Mouse (Mus musculus): ENCODE data around the gene Eml1.

DNA sequence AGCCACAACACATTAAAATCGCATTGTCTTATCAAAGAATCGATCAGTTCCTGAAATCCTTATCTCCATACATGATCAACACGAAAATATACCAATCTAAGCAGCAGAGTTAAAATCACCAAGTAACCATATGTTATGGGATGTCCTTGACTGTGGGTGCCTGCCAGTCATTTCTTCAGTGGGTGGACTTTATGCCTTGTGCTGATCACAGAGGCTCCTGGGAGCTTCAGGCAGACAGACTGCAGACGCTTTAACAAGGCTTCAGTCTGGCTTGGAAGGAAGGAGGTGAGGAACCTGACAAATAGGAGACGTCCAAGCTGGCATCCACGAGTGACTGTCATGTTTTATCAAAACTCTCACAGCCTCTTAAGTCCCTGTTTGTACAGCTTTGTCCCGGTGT lies 139.8 kb downstream of the Eml1 start:
- no peak for TF ChIP-seq CTCF (IDR thresholded peaks at IDR 0.05; ENCODE audit: control insufficient read depth, insufficient read depth, low read length)
- TF ChIP-seq POLR2A (IDR thresholded peaks at IDR 0.05; ENCODE audit: borderline replicate concordance, control insufficient read depth, low read depth, low read length) = no peak

Measured in bone marrow, adult 2 months (tissue).